Mouse (Mus musculus) spleen, adult 2 months (tissue): ENCODE results near the gene Umad1. TPM values are rescaled to one million over a fixed set of nuclear protein-coding genes. Genes with fewer than 3 reads are reported as not detected.
A peak's percentile ranks its signal among the peaks of the same experiment; 100 is the strongest.

ENCODE experiments used
- DNase-seq, 2 experiments: peaks; one replicate each; pipeline versions ENCODE4 v3.0.0 to v3.0.0-alpha.2; 2012 to 2021; ENCODE audit warnings: low spot score in 2 of 2, low read depth in 1 of 2
- H3K27ac ChIP-seq: fragments of 200-500 bp; 2 replicates; pipeline ENCODE4 v1.5.1; 2012; ENCODE audit warnings: low read length, inconsistent platforms; ENCODE audit not compliant: insufficient read depth
- H3K27me3 ChIP-seq: fragments of 200-500 bp; 2 replicates; pipeline ENCODE4 v1.6.1; 2012; ENCODE audit warnings: mild to moderate bottlenecking, moderate library complexity, low read length, inconsistent platforms; ENCODE audit not compliant: control insufficient read depth, insufficient read depth
- H3K36me3 ChIP-seq: fragments of 200-500 bp; 2 replicates; pipeline ENCODE4 v1.6.1; 2012; ENCODE audit warnings: mild to moderate bottlenecking, low read length, inconsistent platforms; ENCODE audit not compliant: control insufficient read depth, insufficient read depth
- H3K4me1 ChIP-seq: fragments of 200-500 bp; 2 replicates; pipeline ENCODE4 v1.6.1; 2011; ENCODE audit warnings: inconsistent platforms; ENCODE audit not compliant: control insufficient read depth, insufficient read depth, insufficient read length
- H3K4me3 ChIP-seq: fragments of 200-500 bp; 2 replicates; pipeline ENCODE4 v1.5.1; 2011; ENCODE audit warnings: mild to moderate bottlenecking, inconsistent platforms; ENCODE audit not compliant: insufficient read depth, insufficient read length; ENCODE audit errors: extremely low read depth
- CTCF ChIP-seq: fragments of 200-500 bp; IDR thresholded peaks from 2 replicates; pipeline ENCODE4 v1.5.1; 2011; ENCODE audit warnings: mild to moderate bottlenecking, inconsistent platforms; ENCODE audit not compliant: insufficient read depth, insufficient read length, insufficient replicate concordance; ENCODE audit errors: extremely low read depth
- POLR2A ChIP-seq: fragments of 200-500 bp; IDR thresholded peaks from 2 replicates; pipeline ENCODE4 v1.6.1; 2011; ENCODE audit warnings: low read depth, low read length, inconsistent platforms
- WGBS: fragments of 180-500 bp; shearing (Covaris S2); methylation state at CpG from one replicate; pipeline ENCODE4 v1.1.7; 2018; 5-methylcytosine and 5-hydroxymethylcytosine counted together
- polyA plus RNA-seq: library from polyadenylated mRNA; depleted of rRNA; stranded (reverse); fragments of >200 nt; gene quantifications from 2 replicates; pipeline ENCODE4 v1.2.3, GENCODE M21; 2012

Umad1 gene
- polyA plus RNA-seq, 1 experiment = 6.8 TPM

- H3K4me3 ChIP-seq = no peak overlapping the region
- peak overlapping the region; percentile 84 for H3K27ac ChIP-seq
- TF ChIP-seq CTCF (no peak), POLR2A (no peak)
- peaks cover 15% of the 10 kb centered on the region for H3K4me1 ChIP-seq
- H3K27me3 ChIP-seq = no peaks in the 10 kb centered on the region
- DNase-seq = no peak
- 92% methylated on average over 17 of the region's 17 CpGs for WGBS
- no peaks in the 10 kb centered on the region for H3K36me3 ChIP-seq
These were observed 227.4 kb downstream of the Umad1 start for GRCm38 (mm10) chr6:8486391-8487043.

GRCm38 (mm10) chr6:8487044-8487853 lies 228.2 kb downstream of the Umad1 start:
- Histone ChIP-seq H3K36me3 (no peaks in the 10 kb centered on the region), H3K27ac (0 out of 2 replicates have a peak overlapping the region, but pooled peaks have one; percentile 2), H3K4me1 (peaks cover 15% of the 10 kb centered on the region), H3K4me3 (no peak overlapping the region), H3K27me3 (no peaks in the 10 kb centered on the region)
- no peak for DNase-seq
- WGBS = 78% methylated on average over 20 of the region's 20 CpGs
- TF ChIP-seq POLR2A = no peak
- TF ChIP-seq CTCF = no peak

GRCm38 (mm10) chr6:8488249-8488648 lies 229.2 kb downstream of the Umad1 start:
- no peak for DNase-seq
- no peaks in the 10 kb centered on the region for H3K36me3 ChIP-seq
- no peak overlapping the region for H3K27ac ChIP-seq
- no peaks in the 10 kb centered on the region for H3K27me3 ChIP-seq
- 67% methylated on average over 5 of the region's 5 CpGs for WGBS
- no peak overlapping the region for H3K4me3 ChIP-seq
- peaks cover 15% of the 10 kb centered on the region for H3K4me1 ChIP-seq
- TF ChIP-seq POLR2A (no peak), CTCF (no peak)

- H3K27me3 ChIP-seq = no peaks in the 10 kb centered on the region
- H3K27ac ChIP-seq = no peak overlapping the region
- H3K4me3 ChIP-seq = no peak overlapping the region
- no peak for DNase-seq
- 91% methylated on average over 7 of the region's 7 CpGs for WGBS
- TF ChIP-seq POLR2A (no peak), CTCF (no peak)
- H3K36me3 ChIP-seq = no peaks in the 10 kb centered on the region
- H3K4me1 ChIP-seq = peaks cover 15% of the 10 kb centered on the region
These were observed 230.2 kb downstream of the Umad1 start for GRCm38 (mm10) chr6:8489266-8489665.

GRCm38 (mm10) chr6:8489938-8490585 lies 231.0 kb downstream of the Umad1 start:
- Histone ChIP-seq H3K36me3 (no peaks in the 10 kb centered on the region), H3K27ac (no peak overlapping the region), H3K4me1 (peaks cover 11% of the 10 kb centered on the region), H3K27me3 (no peaks in the 10 kb centered on the region), H3K4me3 (no peak overlapping the region)
- 92% methylated on average over 1 of the region's 1 CpGs for WGBS
- no peak for TF ChIP-seq POLR2A
- TF ChIP-seq CTCF = no peak
- no peak for DNase-seq

- Histone ChIP-seq H3K27ac (no peak overlapping the region), H3K4me3 (no peak overlapping the region), H3K36me3 (no peaks in the 10 kb centered on the region), H3K27me3 (no peaks in the 10 kb centered on the region), H3K4me1 (peaks cover 11% of the 10 kb centered on the region)
- TF ChIP-seq POLR2A (no peak), CTCF (no peak)
- WGBS = 85% methylated on average over 3 of the region's 3 CpGs
- DNase-seq = no peak
These were observed 233.2 kb downstream of the Umad1 start for GRCm38 (mm10) chr6:8492248-8492647.
